Mouse (Mus musculus) heart, postnatal 14 days (tissue): ENCODE measurements around the gene Hyal1. TPM values are rescaled to one million over a fixed set of nuclear protein-coding genes. Genes with fewer than 3 reads are reported as not detected.

Experiments
- DNase-seq, 2 experiments: peaks; one replicate each; pipeline ENCODE4 v3.0.0; 2021 to 2022
- intact Hi-C: fragments of 180-260 bp; cut with DNase I; formaldehyde crosslinking; loops from one replicate; pipeline ENCODE4 v1.15.1; 2025
- long read RNA-seq, 2 experiments: library from polyadenylated mRNA; stranded (forward); transcript quantifications; one replicate each; pipeline ENCODE4 v2.0.0; 2021
- total RNA-seq, 2 experiments: library from RNA; stranded (reverse); gene quantifications; 2 replicates each; pipeline ENCODE4 v1.2.3; 2021

Gene Hyal1
- total RNA-seq, result 1 to 10 TPM; 3.9 to 5.2 TPM
- long read RNA-seq, experiment 1, partial matches to known transcripts, result 0 of 1 reads
- long read RNA-seq, experiment 1, other reads (novel, unspliced or antisense), result 0 of 1 reads
- long read RNA-seq, experiment 2, partial matches to known transcripts, result 0 of 2 reads
- long read RNA-seq, experiment 2, other reads (novel, unspliced or antisense), result 1 of 2 reads

- DNase-seq, result peak; percentile 81 to 85
- intact Hi-C loops, result no loop called here
Observed at GRCm38 (mm10) chr9:107576357-107577107, at the start of gene Hyal1. Gene Hyal1 (plus strand): TSS chr9:107576927.

- DNase-seq, result peak; percentile 89 to 92
- intact Hi-C loops, result no loop called here
Observed at GRCm38 (mm10) chr9:107533791-107534407, 42.8 kb upstream of the Hyal1 start, which contains the start of gene Tmem115. Gene Tmem115 (plus strand): TSS chr9:107533945.

- intact Hi-C loops, result no loop called here
- DNase-seq, result peak; percentile 45 to 56
Observed at GRCm38 (mm10) chr9:107534408-107535202, 42.1 kb upstream of the Hyal1 start.

- intact Hi-C loops, result no loop called here
- DNase-seq, result no peak
Observed at GRCm38 (mm10) chr9:107538231-107538630, 38.5 kb upstream of the Hyal1 start.

- DNase-seq, result no peak
- intact Hi-C loops, result no loop called here
Observed at GRCm38 (mm10) chr9:107538711-107539110, 38.0 kb upstream of the Hyal1 start.

- DNase-seq, result no peak
- intact Hi-C loops, result loop anchor here (5.0 kb wide), 1 partner anchor 718 kb away; the partner anchor contains the start of gene Dcaf1
Observed at GRCm38 (mm10) chr9:107539940-107540339, 36.8 kb upstream of the Hyal1 start.

- intact Hi-C loops, result loop anchor here (5.0 kb wide), 1 partner anchor 718 kb away; the partner anchor contains the start of gene Dcaf1
Observed at GRCm38 (mm10) chr9:107540420-107540819, 36.3 kb upstream of the Hyal1 start.

GRCm38 (mm10) chr9:107541005-107541404 is 35.7 kb upstream of the Hyal1 start:
- intact Hi-C loops, result loop anchor here (5.0 kb wide), 1 partner anchor 719 kb away; the partner anchor contains the start of gene Dcaf1
- no peak for DNase-seq

More at GRCm38 (mm10) chr9:107540420-107540819, 36.3 kb upstream of the Hyal1 start:
- no peak for DNase-seq

- intact Hi-C loops, result loop anchor here (5.0 kb wide), 1 partner anchor 719 kb away; the partner anchor contains the start of gene Dcaf1
- peak; percentile 93 to 95 for DNase-seq
Observed at GRCm38 (mm10) chr9:107541474-107542351, 35.0 kb upstream of the Hyal1 start, which contains the start of the genes Cyb561d2 and Nprl2. Gene Cyb561d2 (minus strand): TSS chr9:107542193. Gene Nprl2 (plus strand): TSS chr9:107542226.

GRCm38 (mm10) chr9:107542352-107542686 is 34.4 kb upstream of the Hyal1 start:
- intact Hi-C loops, result loop anchor here (5.0 kb wide), 1 partner anchor 720 kb away; the partner anchor contains the start of gene Dcaf1
- DNase-seq, result no peak

GRCm38 (mm10) chr9:107542721-107543120 is 34.0 kb upstream of the Hyal1 start:
- intact Hi-C loops, result loop anchor here (5.0 kb wide), 1 partner anchor 720 kb away; the partner anchor contains the start of gene Dcaf1
- no peak for DNase-seq

- DNase-seq, result no peak
- intact Hi-C loops, result loop anchor here (5.0 kb wide), 1 partner anchor 721 kb away; the partner anchor contains the start of gene Dcaf1
Observed at GRCm38 (mm10) chr9:107543299-107543698, 33.4 kb upstream of the Hyal1 start.

- no peak for DNase-seq
- intact Hi-C loops, result loop anchor here (5.0 kb wide), 1 partner anchor 722 kb away; the partner anchor contains the start of gene Dcaf1
Observed at GRCm38 (mm10) chr9:107544196-107544700, 32.5 kb upstream of the Hyal1 start.

GRCm38 (mm10) chr9:107544729-107545128 is 32.0 kb upstream of the Hyal1 start:
- DNase-seq, result no peak
- intact Hi-C loops, result loop anchor here (5.0 kb wide), 1 partner anchor 722 kb away; the partner anchor contains the start of gene Dcaf1

GRCm38 (mm10) chr9:107545199-107545598 is 31.5 kb upstream of the Hyal1 start:
- intact Hi-C loops, result no loop called here
- DNase-seq, result no peak

- peak; percentile 78 to 86 for DNase-seq
- intact Hi-C loops, result no loop called here
Observed at GRCm38 (mm10) chr9:107545602-107546001, 31.1 kb upstream of the Hyal1 start.

- peak; percentile 84 to 90 for DNase-seq
- intact Hi-C loops, result no loop called here
Observed at GRCm38 (mm10) chr9:107547026-107547425, 29.7 kb upstream of the Hyal1 start, which contains the start of gene Zmynd10. Gene Zmynd10 (plus strand): TSS chr9:107547298.

GRCm38 (mm10) chr9:107547957-107548356 is 28.8 kb upstream of the Hyal1 start:
- intact Hi-C loops, result no loop called here

More at GRCm38 (mm10) chr9:107547957-107548356, 28.8 kb upstream of the Hyal1 start:
- DNase-seq, result no peak
